28 mouse cellular contexts compared by ENCODE assay signal in the genomic region with DNA sequence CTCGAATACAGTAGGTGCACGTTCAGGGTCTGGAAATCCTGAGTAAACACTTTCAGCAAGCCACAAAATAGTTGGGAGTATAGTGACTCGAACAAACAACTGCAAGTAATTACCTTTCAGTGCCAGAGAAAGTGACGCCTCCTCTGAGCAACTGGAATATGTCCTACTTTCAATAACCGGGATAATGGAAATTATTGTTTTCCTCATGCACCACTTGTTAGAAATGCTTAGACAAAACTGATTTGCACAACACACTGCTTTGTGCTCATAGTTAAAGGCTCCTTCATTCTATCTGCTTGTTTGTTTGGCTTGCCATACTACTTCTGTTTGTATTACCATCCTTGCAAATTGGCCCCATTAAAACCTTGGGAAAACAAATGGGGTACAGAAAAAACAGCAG. TPM values are rescaled to one million over a fixed set of nuclear protein-coding genes. Genes with fewer than 3 reads are reported as not detected.
A peak's percentile ranks its signal among the peaks of the same experiment; 100 is the strongest.
DNase-seq lines count a peak whose midpoint lies in the region; ATAC-seq and TF ChIP-seq lines count a peak whose summit lies in the region.
"Had no signal": no experiment of that assay in that cellular context is flagged by ENCODE, and none has a peak within 500 bp of the region (broad histone marks: within the 10 kb centered on the region; RNA-seq: fewer than 3 reads in every experiment).

No protein-coding gene starts in this region.

- DNase-seq in frontal cortex, postnatal 14 days (ENCODE audit: low spot score in 2 of 2), result no peak
- DNase-seq in layer of hippocampus, adult 2 months (ENCODE audit: low spot score in 2 of 2), result no peak
- no peak for DNase-seq in layer of hippocampus, adult 18-20 months (ENCODE audit: low spot score in 2 of 2)
- peak; percentile 76 for DNase-seq in retina, postnatal 1 day
- DNase-seq in retina, embryonic 14.5 days (ENCODE audit: low spot score), result no peak
- DNase-seq: adrenal gland, adult 2 months; adrenal gland, postnatal 10 days; adrenal gland, postnatal 25 days; B cell, adult 2 months; cerebellum, adult 11-12 months; cerebellum, adult 2 months; cerebellum, adult 9-10 months; cerebellum, postnatal 10 days; cerebellum, postnatal 25 days; embryo, embryonic 11 days had no signal

- 0 out of 2 replicates have a peak, but pooled peaks have one; percentile 24 for ATAC-seq in frontal cortex, adult (ENCODE audit: low TSS enrichment)
- ATAC-seq in midbrain, embryonic 15.5 days (replicated peaks), result no peak
- ATAC-seq: CD4-positive, CD25-positive, alpha-beta regulatory T cell, adult 4 months; forebrain, embryonic 14.5 days; forebrain, embryonic 16.5 days had no signal

- no peaks in the 10 kb centered on the region for H3K27me3 ChIP-seq in midbrain, embryonic 15.5 days (replicated peaks)
- H3K27me3 ChIP-seq: CH12.LX; embryonic facial prominence, embryonic 13.5 days; embryonic facial prominence, embryonic 15.5 days had no signal

- TF ChIP-seq POLR2A in cortical plate, adult 2 months (IDR thresholded peaks at IDR 0.05; ENCODE audit: extremely low read depth, insufficient read depth, low read length), result no peak

- no peak for TF ChIP-seq CTCF in layer of hippocampus, adult 2 months (conservative IDR thresholded peaks at IDR 0.05)
- TF ChIP-seq CTCF in cortical plate, adult 2 months (IDR thresholded peaks at IDR 0.05; ENCODE audit: extremely low read depth, insufficient read depth, low read length), result no peak

- WGBS in midbrain, embryonic 15.5 days, result 79% methylated on average over 5 of the region's 5 CpGs

- H3K9me3 ChIP-seq in midbrain, embryonic 15.5 days, result no peaks in the 10 kb centered on the region
- H3K9me3 ChIP-seq: embryonic facial prominence, embryonic 13.5 days; embryonic facial prominence, embryonic 15.5 days; forebrain, embryonic 10.5 days; forebrain, embryonic 12.5 days; G1E had no signal

- no peaks in the 10 kb centered on the region for H3K36me3 ChIP-seq in midbrain, embryonic 15.5 days (replicated peaks)
- H3K36me3 ChIP-seq: embryonic facial prominence, embryonic 13.5 days; embryonic facial prominence, embryonic 15.5 days; forebrain, embryonic 10.5 days; forebrain, embryonic 12.5 days; G1E had no signal

- no peak overlapping the region for H3K4me2 ChIP-seq in midbrain, embryonic 15.5 days
- H3K4me2 ChIP-seq: embryonic facial prominence, embryonic 13.5 days; embryonic facial prominence, embryonic 15.5 days; forebrain, embryonic 12.5 days had no signal

- H3K9ac ChIP-seq in midbrain, embryonic 15.5 days, result no peak overlapping the region
- H3K9ac ChIP-seq: embryonic facial prominence, embryonic 13.5 days; embryonic facial prominence, embryonic 15.5 days; forebrain, embryonic 12.5 days had no signal

- no peak overlapping the region for H3K4me3 ChIP-seq in layer of hippocampus, adult 2 months
- no peak overlapping the region for H3K4me3 ChIP-seq in cortical plate, adult 2 months (ENCODE audit: insufficient read depth, low read length)
- no peak overlapping the region for H3K4me3 ChIP-seq in midbrain, embryonic 15.5 days
- H3K4me3 ChIP-seq: embryonic facial prominence, embryonic 13.5 days; embryonic facial prominence, embryonic 15.5 days; erythroblast, embryonic 14.5 days; forebrain, embryonic 10.5 days; forebrain, embryonic 12.5 days had no signal

- H3K27ac ChIP-seq in layer of hippocampus, adult 2 months, result peak overlapping the region; percentile 66
- H3K27ac ChIP-seq in cortical plate, adult 2 months (ENCODE audit: insufficient read depth, low read length), result 0 out of 2 replicates have a peak overlapping the region, but pooled peaks have one; percentile 57
- no peak overlapping the region for H3K27ac ChIP-seq in midbrain, embryonic 15.5 days
- H3K27ac ChIP-seq: embryonic facial prominence, embryonic 13.5 days; embryonic facial prominence, embryonic 15.5 days; forebrain, embryonic 10.5 days; forebrain, embryonic 12.5 days had no signal

- H3K4me1 ChIP-seq in cortical plate, adult 2 months (ENCODE audit: control insufficient read depth, insufficient read depth, low read length), result no peaks in the 10 kb centered on the region; the same call in 1 of the 2 replicates
- H3K4me1 ChIP-seq in midbrain, embryonic 15.5 days, result no peaks in the 10 kb centered on the region
- H3K4me1 ChIP-seq: embryonic facial prominence, embryonic 15.5 days had no signal

RNA-seq across cellular contexts. Expression of gene Cobl, which starts 21.6 kb away (rescaled TPM):
- total RNA-seq in layer of hippocampus, adult 2 months (2021), result 10 to 100 TPM; 15.1 to 19.0 TPM
- 10 to 100 TPM; 18.0 to 27.4 TPM for total RNA-seq in layer of hippocampus, adult 18-20 months (2021)
- polyA plus RNA-seq in cortical plate, adult 2 months (2012; rRNA removed), result 50.5 and 51.6 TPM in 2 replicates
- 16.1 and 16.8 TPM in 2 replicates for polyA plus RNA-seq in midbrain, embryonic 15.5 days (2015; fragmentation: Nextera tagmentation; extraction: Ambion mirVana)
- polyA plus RNA-seq: G1E had no signal
